Mouse (Mus musculus) midbrain, embryonic 11.5 days (tissue): ENCODE data around the gene Olfr283. TPM values are rescaled to one million over a fixed set of nuclear protein-coding genes. Genes with fewer than 3 reads are reported as not detected.
A peak's percentile ranks its signal among the peaks of the same experiment; 100 is the strongest.

ENCODE experiments used
- ATAC-seq: fragments of 200-750 bp; cut with Nextera tagmentation; 2 replicates; pipeline ENCODE4 v1.8.0; 2017; ENCODE audit warnings: moderate TSS enrichment, moderate library complexity; ENCODE audit not compliant: low FRiP score
- DNase-seq: peaks from one replicate; pipeline ENCODE4 v3.0.0; 2015; ENCODE audit warnings: low spot score; ENCODE audit errors: missing footprints
- H3K27ac ChIP-seq: fragments of 300-500 bp; sonication (generic); 2 replicates; pipeline ENCODE4 v1.5.1; 2014; ENCODE audit warnings: low read depth, low read length
- H3K27me3 ChIP-seq: fragments of 300-500 bp; sonication (generic); 2 replicates; pipeline ENCODE4 v1.6.1; 2014; ENCODE audit warnings: mild to moderate bottlenecking, low read length, moderate library complexity, mixed read lengths; ENCODE audit not compliant: control insufficient read depth, insufficient read depth
- H3K36me3 ChIP-seq: fragments of 300-500 bp; sonication (generic); 2 replicates; pipeline ENCODE4 v1.6.1; 2014; ENCODE audit warnings: mild to moderate bottlenecking, low read length, moderate library complexity, mixed read lengths; ENCODE audit not compliant: control insufficient read depth, insufficient read depth
- H3K4me1 ChIP-seq: fragments of 300-500 bp; sonication (generic); 2 replicates; pipeline ENCODE4 v1.6.1; 2014; ENCODE audit warnings: low read length; ENCODE audit not compliant: control insufficient read depth, insufficient read depth
- H3K4me2 ChIP-seq: fragments of 300-500 bp; sonication (generic); 2 replicates; pipeline ENCODE4 v1.6.1; 2014; ENCODE audit warnings: mild to moderate bottlenecking, moderate library complexity
- H3K4me3 ChIP-seq: fragments of 300-500 bp; sonication (generic); 2 replicates; pipeline ENCODE4 v1.5.1; 2014; ENCODE audit warnings: low read depth, low read length
- H3K9ac ChIP-seq: fragments of 300-500 bp; sonication (generic); 2 replicates; pipeline ENCODE4 v1.6.1; 2014; ENCODE audit warnings: low read length
- H3K9me3 ChIP-seq: fragments of 300-500 bp; sonication (generic); 2 replicates; pipeline ENCODE4 v1.6.1; 2016; ENCODE audit warnings: low read length; ENCODE audit not compliant: control insufficient read depth
- WGBS: fragments of 180-500 bp; shearing (Covaris S2); extraction: QIAGEN DNeasy Blood & Tissue Kit; methylation state at CpG from one replicate; pipeline ENCODE4 v1.1.7; 2014; 5-methylcytosine and 5-hydroxymethylcytosine counted together
- polyA plus RNA-seq: library from polyadenylated mRNA; unstranded; fragments of >200 nt; fragmentation: Nextera tagmentation; extraction: Ambion mirVana; gene quantifications from 2 replicates; pipeline ENCODE4 v1.2.1, GENCODE M21; 2014

Olfr283 gene
- polyA plus RNA-seq, 1 experiment from 2014 or later = not detected

GRCm38 (mm10) chr15:98410249-98410648, 29.5 kb upstream of the Olfr283 start:
- DNase-seq (no peak), ATAC-seq (no peak)
- H3K4me2 ChIP-seq = no peak overlapping the region
- no peaks in the 10 kb centered on the region for H3K27me3 ChIP-seq
- no peaks in the 10 kb centered on the region for H3K9me3 ChIP-seq
- H3K36me3 ChIP-seq = no peaks in the 10 kb centered on the region
- no peak overlapping the region for H3K9ac ChIP-seq
- H3K27ac ChIP-seq = no peak overlapping the region
- H3K4me3 ChIP-seq = no peak overlapping the region
- 87% methylated on average over 9 of the region's 9 CpGs for WGBS
- no peaks in the 10 kb centered on the region for H3K4me1 ChIP-seq

GRCm38 (mm10) chr15:98409635-98410034, 28.9 kb upstream of the Olfr283 start:
- ATAC-seq = no peak

DNA sequence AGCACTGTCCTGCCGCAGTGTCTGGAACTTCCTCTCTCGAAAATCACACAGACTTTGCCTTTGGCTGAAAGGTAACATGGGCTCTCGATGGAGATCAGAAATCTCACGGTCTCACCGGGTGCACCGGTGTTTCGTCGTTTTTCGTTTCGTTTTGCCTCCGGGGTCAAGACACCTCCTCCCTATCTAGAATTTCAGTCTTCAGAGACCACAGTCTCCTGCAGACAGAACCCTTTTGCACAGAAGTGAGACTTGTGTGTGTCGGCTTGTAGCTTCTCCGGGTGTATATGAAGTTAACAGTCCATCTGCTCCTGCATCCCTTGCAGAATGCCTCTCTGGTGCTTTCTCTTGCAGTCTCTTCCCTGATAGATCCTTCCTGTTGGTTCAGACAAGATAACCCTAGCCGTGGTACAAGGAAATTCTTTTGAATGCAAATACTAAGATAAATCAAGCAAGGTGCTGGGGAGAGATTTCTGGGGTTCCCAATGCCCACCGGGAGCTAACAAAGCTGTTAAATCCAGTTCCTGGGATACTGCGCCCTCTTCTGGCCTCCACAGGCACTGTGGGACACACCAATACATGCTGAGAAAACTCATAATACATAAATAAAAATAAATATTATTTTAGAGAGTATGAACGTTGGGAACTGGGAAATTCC, 27.8 kb upstream of the Olfr283 start:
- Histone ChIP-seq H3K4me1 (no peaks in the 10 kb centered on the region), H3K4me2 (no peak overlapping the region), H3K9me3 (no peaks in the 10 kb centered on the region), H3K9ac (no peak overlapping the region), H3K27ac (no peak overlapping the region), H3K4me3 (no peak overlapping the region), H3K36me3 (no peaks in the 10 kb centered on the region), H3K27me3 (no peaks in the 10 kb centered on the region)
- DNase-seq = no peak
- 75% methylated on average over 17 of the region's 17 CpGs for WGBS
- ATAC-seq = no peak

More at GRCm38 (mm10) chr15:98409635-98410034, 28.9 kb upstream of the Olfr283 start:
- no peak overlapping the region for H3K9ac ChIP-seq
- no peaks in the 10 kb centered on the region for H3K36me3 ChIP-seq
- no peaks in the 10 kb centered on the region for H3K9me3 ChIP-seq
- DNase-seq = no peak
- no peaks in the 10 kb centered on the region for H3K4me1 ChIP-seq
- H3K27ac ChIP-seq = no peak overlapping the region
- H3K4me3 ChIP-seq = no peak overlapping the region
- no peak overlapping the region for H3K4me2 ChIP-seq
- WGBS = 95% methylated on average over 2 of the region's 2 CpGs
- no peaks in the 10 kb centered on the region for H3K27me3 ChIP-seq

DNA sequence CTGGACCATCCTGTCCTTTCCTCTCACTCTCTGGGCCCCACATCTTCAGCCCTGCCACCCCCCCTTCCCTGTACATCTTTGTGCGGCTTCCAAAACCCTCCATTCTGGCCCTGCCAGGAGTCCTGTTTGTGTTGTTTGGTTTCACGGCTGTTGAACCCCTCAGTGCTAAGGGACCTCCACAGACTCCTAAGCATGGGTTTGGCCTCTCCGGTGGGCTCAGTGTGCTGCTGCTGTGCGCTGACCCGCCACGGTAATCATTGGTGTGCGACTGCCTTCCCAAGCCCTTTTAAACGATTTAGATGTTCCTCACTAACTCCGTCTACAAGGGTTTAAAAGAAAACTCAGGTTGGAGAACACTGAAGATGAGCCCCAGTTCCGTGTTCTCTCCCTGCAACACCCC, 21.6 kb upstream of the Olfr283 start:
- Histone ChIP-seq H3K4me1 (no peaks in the 10 kb centered on the region), H3K27ac (no peak overlapping the region), H3K9ac (no peak overlapping the region), H3K4me3 (no peak overlapping the region), H3K36me3 (no peaks in the 10 kb centered on the region), H3K9me3 (no peaks in the 10 kb centered on the region), H3K27me3 (no peaks in the 10 kb centered on the region), H3K4me2 (no peak overlapping the region)
- ATAC-seq (no peak), DNase-seq (no peak)
- 85% methylated on average over 10 of the region's 10 CpGs for WGBS

- no peaks in the 10 kb centered on the region for H3K36me3 ChIP-seq
- no peak overlapping the region for H3K27ac ChIP-seq
- no peaks in the 10 kb centered on the region for H3K27me3 ChIP-seq
- no peak overlapping the region for H3K9ac ChIP-seq
- H3K4me2 ChIP-seq = no peak overlapping the region
- no peaks in the 10 kb centered on the region for H3K4me1 ChIP-seq
- WGBS = 86% methylated on average over 1 of the region's 1 CpGs
- no peak for ATAC-seq
- DNase-seq = no peak
- no peak overlapping the region for H3K4me3 ChIP-seq
- no peaks in the 10 kb centered on the region for H3K9me3 ChIP-seq
Observed at GRCm38 (mm10) chr15:98397136-98397535, 16.4 kb upstream of the Olfr283 start.

DNA sequence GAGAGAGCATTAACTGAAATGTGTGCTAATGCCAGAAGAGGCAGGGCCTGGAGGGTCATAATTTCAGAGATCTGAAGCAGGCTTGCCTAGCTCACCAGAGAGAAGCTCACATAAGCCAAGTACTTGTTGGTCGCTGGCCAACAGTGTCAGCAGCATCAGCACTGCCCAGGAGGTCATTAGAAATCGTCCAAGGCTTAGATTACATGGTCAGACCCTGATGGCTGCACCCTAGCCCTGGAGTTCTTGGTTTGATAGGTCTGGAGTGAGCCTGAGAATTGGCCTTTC, 11.1 kb upstream of the Olfr283 start:
- no peak overlapping the region for H3K4me3 ChIP-seq
- no peak overlapping the region for H3K9ac ChIP-seq
- H3K27me3 ChIP-seq = no peaks in the 10 kb centered on the region
- H3K27ac ChIP-seq = no peak overlapping the region
- ATAC-seq (no peak), DNase-seq (no peak)
- no peaks in the 10 kb centered on the region for H3K36me3 ChIP-seq
- H3K4me2 ChIP-seq = no peak overlapping the region
- H3K4me1 ChIP-seq = no peaks in the 10 kb centered on the region
- 43% methylated on average over 2 of the region's 2 CpGs for WGBS
- H3K9me3 ChIP-seq = no peaks in the 10 kb centered on the region

- ATAC-seq (no peak), DNase-seq (no peak)
- H3K36me3 ChIP-seq = no peaks in the 10 kb centered on the region
- no peak overlapping the region for H3K9ac ChIP-seq
- WGBS = 82% methylated on average over 10 of the region's 10 CpGs
- no peak overlapping the region for H3K27ac ChIP-seq
- no peaks in the 10 kb centered on the region for H3K9me3 ChIP-seq
- no peaks in the 10 kb centered on the region for H3K27me3 ChIP-seq
- H3K4me1 ChIP-seq = no peaks in the 10 kb centered on the region
- H3K4me2 ChIP-seq = no peak overlapping the region
- no peak overlapping the region for H3K4me3 ChIP-seq
Observed at GRCm38 (mm10) chr15:98391081-98391902, 10.5 kb upstream of the Olfr283 start.

GRCm38 (mm10) chr15:98389796-98390195, 9.1 kb upstream of the Olfr283 start:
- Histone ChIP-seq H3K4me1 (no peaks in the 10 kb centered on the region), H3K27ac (no peak overlapping the region), H3K36me3 (no peaks in the 10 kb centered on the region), H3K9me3 (no peaks in the 10 kb centered on the region), H3K9ac (no peak overlapping the region), H3K4me3 (no peak overlapping the region), H3K27me3 (no peaks in the 10 kb centered on the region), H3K4me2 (no peak overlapping the region)
- ATAC-seq = no peak
- DNase-seq = peak; percentile 94
- WGBS = 36% methylated on average over 7 of the region's 7 CpGs

DNA sequence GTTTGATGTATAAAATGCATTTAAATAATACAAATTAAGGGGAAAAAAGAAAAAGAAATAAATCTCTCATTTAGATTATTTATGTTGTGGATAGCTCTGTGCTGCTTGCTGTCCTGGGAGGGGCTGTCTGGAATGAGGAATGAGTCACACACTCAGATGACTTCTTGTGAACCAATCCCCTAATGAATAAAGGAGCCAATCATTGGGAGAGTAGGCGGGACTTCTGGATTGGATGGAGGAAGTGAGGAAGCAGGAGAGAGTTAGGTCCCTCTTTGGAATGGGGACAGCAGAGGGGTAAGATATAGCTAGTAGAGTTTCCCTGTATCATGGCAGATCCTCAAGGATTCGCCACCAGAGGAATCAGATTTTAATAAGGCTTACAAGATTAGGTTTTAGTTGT, 6.9 kb upstream of the Olfr283 start:
- Histone ChIP-seq H3K9ac (no peak overlapping the region), H3K4me2 (no peak overlapping the region), H3K4me3 (no peak overlapping the region), H3K4me1 (no peaks in the 10 kb centered on the region), H3K27ac (no peak overlapping the region), H3K27me3 (no peaks in the 10 kb centered on the region), H3K9me3 (no peaks in the 10 kb centered on the region), H3K36me3 (no peaks in the 10 kb centered on the region)
- ATAC-seq (no peak), DNase-seq (no peak)
- WGBS = 70% methylated on average over 2 of the region's 2 CpGs
